Mouse (Mus musculus) activated CD4-positive, CD25-positive, alpha-beta regulatory T cell, adult 4 months (primary cell): ENCODE data around the gene Mctp1. TPM values are rescaled to one million over a fixed set of nuclear protein-coding genes. Genes with fewer than 3 reads are reported as not detected.

Experiments used
- ATAC-seq: one replicate; pipeline ENCODE4 v1.8.0; 2017
- polyA plus RNA-seq, 2 experiments: library from polyadenylated mRNA; unstranded; fragments of 100-300 nt; shearing (Covaris generic); gene quantifications; one replicate each; pipeline ENCODE4 v1.2.1; 2017

Gene Mctp1
- polyA plus RNA-seq, 2 experiments from 2014 or later: 7.9 to 13.6 TPM

DNA sequence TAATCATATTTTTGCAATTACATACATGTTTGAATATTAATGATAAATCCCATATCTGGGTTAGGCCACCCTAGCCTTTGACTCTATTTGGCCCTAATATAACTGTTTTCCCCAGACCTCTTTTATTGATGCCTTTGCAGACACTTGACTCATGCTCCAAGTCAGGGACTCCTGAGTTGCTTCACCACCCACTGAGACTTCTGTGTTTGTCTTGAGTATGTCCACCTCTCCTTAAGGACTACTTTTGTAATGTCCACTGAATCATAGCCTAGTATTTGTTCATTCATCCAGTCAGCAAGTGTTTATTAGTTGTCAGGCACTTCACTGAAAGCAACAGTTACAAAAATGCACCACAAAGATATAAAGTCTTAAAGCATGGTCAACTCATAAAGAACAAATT is 235.8 kb downstream of the Mctp1 start:
- ATAC-seq: no peak

DNA sequence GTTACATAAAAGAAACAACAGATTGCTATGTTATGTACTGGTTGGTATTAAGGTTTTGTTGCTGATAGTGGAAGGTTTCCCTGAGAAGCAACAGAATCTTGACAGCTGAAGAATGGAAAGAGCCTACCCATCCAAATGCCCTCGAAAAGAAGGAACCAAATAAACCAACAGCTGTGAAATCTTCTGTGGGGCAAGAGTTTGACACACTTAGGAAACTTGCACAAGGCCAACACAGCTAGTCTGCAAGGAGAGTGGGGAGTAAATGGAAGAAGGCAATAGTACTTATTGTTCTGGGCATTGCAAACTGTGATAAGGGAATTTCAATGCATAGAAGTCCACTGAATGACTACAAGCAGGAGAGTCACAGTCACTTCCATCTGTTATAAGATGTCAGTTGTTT is 236.2 kb downstream of the Mctp1 start:
- no peak for ATAC-seq

DNA sequence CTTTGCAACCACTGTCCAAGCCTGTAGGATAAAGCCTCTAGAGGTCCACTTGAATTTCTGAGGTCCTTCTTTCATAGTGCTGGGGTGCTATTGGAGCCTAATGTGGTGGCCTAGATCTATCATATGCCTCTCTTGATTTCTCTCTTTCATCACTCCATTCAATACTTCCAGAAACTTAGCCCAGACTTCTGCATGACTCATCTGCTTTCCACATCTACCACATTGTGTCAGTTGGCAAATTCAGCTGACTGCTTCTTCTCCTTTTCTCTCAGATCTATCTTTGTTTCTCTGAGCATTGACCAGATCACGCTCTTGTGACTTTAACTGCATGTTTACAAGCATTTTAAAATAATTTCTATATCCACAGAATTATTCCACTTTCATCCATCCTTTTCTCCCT is 249.4 kb downstream of the Mctp1 start:
- no peak for ATAC-seq

DNA sequence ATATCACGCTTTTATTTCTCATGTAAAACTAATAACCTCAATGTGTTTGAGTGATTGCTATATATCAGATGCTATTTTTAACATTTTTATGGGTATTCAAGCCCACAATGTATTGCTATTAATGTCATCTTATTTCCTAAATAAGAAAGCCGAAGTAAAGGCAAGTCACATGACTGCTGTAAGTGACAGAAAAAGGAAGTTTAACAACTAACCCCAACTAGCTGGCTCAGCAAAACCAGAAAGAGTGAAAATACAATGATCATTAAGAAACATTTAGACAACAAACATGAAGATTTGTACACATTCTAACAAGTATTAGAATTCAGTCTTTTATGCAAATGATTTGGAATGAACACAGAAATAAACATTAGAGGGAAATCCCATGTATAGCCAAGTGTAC is 253.9 kb downstream of the Mctp1 start:
- ATAC-seq: no peak

DNA sequence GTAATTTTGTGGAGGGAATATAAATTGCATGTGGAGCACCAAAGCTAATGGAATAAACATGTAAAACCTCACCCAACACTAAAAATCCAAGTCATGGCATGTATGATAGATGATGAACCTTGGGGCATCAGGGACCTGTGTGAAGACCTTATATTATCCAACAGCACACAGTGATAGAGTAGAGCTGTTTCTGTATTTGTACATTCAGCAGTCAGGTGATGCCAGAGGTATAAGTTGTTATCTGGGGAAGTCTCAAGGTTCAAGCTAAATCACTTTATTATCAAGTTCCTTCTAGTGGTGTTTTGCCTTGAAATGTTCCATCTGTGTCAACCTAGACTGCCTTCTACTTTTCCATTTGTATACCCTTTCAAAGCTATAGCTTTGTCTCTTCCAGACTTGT is 275.2 kb downstream of the Mctp1 start:
- ATAC-seq: no peak

DNA sequence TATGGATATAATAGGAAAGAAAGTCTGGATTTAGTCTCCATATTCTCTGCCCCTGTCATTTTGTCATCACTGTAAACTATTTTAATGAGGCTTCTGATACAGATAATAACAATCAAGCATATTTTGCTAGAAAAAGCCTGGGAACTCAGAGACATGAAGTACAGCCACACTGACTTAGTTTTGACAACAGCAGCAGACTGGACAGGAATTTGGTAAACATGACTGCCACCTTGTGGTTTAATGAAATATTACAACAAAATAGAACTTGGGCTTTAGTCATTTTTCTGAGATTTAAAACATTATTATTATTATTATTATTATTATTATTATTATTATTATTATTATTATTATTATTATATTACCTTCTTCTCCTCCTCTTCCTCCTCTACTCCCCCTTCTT is 297.0 kb downstream of the Mctp1 start:
- peak; percentile 69 for ATAC-seq

DNA sequence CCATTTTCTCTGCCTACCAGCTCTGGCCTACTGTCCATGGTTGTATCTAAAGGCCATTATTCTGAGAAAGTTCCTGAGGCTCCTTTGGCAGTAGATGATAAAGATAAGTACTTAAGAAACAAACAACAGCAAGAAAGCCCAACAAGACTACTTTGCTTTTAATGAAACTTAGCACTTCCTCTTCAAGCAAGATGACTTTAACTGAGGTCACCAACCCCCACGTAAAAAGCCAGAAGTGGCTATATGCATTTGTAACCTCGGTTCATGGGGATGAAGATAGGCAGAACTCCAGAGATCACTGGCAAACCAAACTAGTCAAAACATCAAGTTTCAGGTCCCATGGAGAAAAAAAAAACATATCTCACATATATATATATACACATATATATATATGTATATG is 305.0 kb downstream of the Mctp1 start:
- ATAC-seq: no peak

DNA sequence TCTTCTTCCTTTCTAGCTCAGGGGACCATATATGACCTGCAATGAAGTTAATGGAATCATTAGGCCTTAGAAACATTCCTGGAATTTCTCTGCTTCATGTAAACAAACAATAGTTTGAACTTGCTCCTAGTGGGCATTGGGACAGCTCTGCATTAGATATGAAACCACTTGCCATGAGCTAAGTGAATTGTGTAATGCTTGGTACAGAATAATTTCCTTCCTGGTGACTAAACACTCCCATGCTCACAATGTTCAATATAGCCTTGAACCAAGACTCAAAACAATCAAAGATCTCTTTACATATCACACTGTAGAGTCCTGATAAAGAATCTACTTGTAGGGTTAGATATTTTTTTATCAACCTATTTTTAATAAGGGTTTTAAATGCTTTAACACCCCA is 305.8 kb downstream of the Mctp1 start:
- no peak for ATAC-seq

DNA sequence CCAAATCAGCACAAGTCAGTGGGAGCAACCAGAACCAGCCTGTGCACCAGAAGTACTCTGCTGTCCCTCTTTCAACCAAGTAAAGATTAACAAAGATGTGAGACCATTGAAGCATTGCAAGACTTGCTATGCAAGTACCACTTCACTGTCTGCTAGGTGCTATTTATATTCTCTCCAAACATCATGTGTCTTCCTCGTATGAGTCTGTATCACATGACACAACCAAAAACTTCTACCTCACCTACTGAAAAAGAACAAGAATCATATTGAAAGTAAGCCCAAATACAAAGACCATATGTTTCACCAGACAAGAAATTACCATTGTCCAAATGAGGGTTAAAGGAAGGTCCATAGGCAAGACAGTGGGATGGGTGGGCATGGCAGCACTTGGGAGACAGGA is 306.4 kb downstream of the Mctp1 start:
- ATAC-seq: no peak

DNA sequence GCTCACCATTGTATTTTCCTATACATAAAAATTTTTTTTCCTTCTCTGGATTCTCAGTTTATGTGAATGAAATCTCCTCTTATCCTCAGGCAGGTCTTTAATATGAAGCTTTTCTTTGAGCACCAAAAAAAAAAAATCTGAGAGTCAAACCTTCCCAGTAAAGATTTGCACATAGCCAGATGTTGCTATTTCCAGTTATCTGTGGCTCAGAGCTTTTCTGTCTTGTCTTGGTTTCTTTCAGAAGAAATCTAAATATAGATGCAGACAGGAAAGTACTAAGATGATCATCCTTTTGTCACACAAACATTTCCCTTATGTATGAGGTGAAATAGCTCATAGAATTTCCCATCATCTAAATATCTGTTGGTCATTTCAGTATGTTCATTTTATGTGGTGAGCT is 349.7 kb downstream of the Mctp1 start:
- no peak for ATAC-seq

DNA sequence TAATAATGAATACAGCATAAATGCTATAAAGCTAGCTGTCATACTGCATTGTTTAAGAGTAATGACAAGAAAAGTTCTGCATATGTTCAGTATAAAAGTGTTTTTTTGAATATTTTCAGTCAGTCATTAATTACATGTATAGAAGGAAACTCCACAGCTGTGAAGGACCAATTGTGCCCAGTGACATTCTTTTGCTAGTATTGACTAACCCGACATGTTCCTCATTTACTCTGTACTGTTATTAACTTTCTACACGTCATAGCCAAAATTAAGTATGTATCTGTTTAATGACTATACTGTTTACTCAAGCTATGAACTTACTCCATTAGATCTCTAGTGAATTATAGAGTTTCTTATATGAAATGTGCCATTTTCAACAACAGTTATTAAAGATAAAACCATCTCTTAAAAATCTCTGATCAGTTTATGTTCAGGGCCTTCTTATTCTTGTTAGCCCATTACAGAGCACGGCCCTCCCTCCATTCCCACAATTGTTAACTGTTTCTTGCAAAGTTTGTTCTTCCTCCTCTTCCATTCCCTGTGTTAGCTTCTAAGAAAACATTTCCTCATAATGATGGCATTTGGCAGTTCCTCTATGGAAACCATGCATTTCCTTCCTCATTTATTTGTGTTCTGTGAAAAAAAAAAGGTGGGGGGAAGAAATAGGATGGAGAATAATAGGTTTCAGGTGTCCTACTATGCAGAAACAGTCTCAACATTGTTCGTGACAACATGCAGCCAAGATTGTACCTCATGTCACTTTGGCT is 366.5 kb downstream of the Mctp1 start:
- ATAC-seq: no peak

DNA sequence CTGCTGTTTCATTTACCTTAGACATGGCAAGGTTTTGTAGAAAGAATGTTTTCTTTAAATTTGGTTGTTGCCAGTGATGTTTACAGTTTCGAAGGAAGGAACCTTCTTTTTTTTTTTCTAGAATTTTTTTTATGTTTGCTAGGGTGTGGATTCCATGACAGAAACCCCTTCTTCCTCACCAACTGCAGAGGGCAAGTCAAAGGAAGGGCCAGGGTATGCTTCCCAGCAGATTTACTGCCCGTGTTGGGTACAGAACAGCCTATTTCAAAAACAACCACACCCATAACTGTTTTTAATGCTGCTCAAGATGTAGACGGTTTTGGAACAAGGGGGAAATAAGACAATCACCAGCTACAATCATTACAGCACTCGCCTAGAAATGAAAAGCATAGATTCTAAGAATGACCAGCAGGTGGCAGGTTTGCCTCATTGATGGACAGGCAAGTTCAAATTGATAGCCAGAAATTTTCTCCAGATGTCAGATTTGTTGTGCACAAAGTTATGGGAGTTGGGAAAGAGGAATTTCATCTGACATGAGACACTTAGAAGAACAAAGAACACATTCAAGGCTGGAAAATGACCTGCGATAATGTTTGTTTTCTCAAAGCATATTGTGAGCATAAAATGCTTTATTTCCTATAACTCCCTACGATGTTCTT is 375.6 kb downstream of the Mctp1 start:
- ATAC-seq: no peak

DNA sequence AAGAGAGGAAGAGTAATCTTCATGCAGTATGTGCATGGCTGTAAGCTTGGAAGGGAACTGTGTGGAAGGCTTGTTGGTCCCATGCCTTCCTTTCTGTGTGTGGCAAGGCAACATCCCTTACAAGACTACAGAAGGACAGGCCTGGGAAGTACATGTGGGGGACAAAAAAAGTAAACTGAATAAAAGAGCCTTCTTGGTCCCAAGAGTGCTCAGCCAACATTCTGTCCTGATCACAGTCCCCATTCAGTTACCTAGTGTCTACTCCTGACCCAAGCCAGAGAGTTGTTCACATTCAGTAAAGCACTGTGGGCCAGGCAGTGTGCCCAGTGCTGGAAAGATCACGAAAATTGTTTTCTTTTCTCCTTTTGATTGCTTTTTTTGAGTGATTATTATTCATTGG is 415.3 kb downstream of the Mctp1 start:
- ATAC-seq: no peak

DNA sequence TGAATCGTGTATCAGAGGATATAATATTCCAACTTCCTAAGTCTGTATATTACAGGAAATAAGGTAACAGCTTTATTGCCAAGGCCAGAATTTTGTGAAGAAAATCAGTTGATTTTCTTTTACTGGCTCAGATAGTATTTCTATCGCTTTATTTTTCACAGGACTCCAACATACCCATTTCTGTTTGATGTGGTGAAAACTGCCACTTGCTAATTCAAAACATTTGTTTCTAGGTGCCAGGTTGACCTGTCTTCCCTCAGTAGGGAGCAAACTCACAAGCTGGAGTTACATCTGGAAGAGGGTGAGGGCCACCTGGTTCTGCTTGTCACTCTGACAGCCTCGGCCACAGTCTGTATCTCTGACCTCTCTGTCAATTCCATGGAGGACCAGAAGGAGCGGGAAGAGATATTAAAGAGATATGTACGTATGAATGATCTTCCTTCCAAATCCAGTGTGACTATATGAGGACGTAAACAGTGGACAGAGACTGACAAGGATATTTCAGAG is 416.8 kb downstream of the Mctp1 start:
- no peak for ATAC-seq

DNA sequence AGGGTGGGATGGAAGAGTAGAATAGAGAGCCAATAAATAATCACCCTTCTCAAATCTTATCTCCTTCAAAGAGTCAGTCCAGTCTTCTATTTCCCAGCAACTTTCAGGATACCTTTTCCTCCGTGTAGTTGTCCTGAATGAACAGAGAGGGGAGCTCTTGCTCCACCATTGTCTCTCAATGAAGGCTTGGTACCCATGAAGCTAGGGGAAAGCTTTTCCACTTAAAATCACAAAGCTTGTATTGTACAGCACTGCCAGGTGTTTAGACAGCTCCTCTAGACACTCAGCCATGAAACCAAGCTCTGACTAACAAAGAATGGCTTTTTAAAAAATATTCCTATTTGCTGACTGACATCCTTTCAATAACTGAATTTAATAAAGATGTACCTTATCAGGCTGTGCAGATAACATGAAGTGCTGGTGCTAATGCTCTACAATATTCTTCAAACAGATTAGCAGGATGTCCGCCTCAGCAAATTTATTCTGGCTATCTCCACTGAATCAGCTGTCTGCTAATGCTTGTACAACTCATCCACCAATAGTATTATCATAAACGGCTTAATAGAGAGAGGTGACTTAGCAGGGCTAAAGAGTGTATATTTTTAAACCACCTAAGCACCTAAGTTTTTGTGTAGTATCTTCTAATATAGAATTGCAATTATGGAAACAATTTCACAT is 417.9 kb downstream of the Mctp1 start:
- ATAC-seq: no peak

DNA sequence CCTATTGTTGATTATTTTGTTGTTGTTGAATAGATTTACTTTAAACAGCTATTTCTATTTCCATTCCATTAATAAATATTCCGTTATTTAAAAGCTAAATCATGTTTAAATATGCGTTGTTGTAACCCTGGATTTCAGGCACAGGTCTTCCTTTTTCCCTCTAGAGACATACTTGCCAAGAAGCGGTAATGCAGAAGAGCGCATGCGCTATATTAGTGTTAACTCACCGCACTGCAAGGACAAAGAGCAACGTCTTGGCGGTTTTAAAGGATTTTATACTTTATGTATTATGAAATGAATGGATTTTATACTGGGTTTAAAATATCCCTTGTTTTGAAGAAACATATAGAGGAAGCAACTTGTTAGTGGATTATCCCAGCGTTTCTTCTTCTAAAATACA is 418.6 kb downstream of the Mctp1 start:
- no peak for ATAC-seq

DNA sequence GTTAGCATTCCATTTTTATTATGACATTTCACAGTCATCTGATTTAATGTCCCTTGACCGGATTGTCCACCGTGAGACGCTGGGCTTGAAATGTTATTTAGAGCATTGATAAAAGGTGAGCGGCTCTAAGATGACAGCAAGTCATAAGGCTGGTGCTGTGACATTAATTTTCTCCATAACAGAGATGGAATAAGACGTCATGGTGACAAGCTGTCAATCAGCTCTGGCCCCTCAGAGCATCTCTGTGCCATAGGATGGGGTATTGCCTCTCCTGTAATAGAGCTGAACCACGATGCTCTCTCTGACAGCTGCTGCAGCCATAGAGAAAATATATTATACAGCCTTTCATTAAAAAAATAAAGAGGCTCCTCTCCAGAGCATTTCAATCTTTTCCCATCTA is 419.5 kb downstream of the Mctp1 start:
- ATAC-seq: no peak

DNA sequence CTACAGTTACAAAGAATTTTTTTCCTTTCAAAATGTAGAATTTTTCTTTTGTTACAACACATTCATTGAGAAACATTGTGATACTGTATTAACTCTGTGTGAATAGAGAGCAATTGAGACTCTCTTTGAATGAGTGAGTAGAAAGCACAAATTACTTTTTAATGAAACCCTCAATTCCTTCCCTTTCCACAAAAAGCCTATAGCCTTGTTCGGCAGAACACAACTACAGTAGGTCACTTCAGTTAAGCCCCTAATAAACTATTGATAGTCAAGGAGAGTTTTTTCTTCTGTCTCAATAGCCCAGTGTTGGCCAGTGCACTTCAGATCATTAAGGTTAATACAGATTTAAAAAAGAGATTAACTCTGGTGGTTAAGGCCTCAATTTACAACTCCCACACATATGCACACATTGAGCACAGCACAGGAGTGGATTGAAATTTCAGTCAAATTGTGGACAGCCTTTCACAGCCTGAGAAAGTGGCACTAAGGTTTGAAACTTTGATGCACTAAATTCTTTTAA is 424.6 kb downstream of the Mctp1 start:
- no peak for ATAC-seq

DNA sequence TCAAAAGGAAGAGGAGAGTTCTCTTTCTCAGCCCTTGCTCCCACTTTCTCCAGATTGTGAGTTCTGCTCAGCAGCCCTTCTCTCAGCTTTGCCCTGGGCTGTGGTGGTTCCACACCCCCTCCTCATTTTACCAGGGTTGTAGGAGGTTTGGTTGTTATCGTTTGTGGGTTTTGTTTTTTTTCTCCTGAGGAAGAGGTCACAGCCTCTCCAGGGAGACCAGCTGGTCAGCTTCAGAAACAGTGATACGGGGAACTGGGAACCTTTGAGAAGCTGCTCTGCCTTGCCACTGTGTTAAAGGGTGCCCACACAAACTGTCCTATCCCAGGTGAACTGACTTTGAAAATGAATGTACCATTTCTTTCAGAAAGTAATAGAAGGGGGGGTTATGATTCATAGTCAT is 425.5 kb downstream of the Mctp1 start:
- ATAC-seq: no peak

DNA sequence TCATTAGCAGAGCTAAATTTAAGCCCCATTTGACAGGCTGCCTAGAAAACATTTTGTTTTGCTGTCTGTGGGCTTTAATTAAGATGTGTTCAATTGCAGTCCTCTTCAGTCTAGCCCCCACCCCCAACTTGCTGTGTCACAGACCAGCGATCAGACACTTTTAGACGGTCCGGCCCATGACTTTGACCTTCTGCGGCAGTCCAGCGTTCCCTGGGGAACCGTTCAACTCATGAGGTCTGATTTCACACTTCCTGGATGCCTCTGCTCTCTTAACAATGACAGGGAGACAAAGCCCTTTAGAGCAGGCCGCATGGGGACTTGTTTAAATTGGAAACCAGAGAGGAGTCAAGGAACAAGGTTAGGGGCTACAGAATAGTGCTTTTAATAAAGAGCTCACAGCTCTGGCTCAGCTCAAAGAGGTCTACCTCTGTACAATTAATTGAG is 426.2 kb downstream of the Mctp1 start:
- ATAC-seq: no peak

DNA sequence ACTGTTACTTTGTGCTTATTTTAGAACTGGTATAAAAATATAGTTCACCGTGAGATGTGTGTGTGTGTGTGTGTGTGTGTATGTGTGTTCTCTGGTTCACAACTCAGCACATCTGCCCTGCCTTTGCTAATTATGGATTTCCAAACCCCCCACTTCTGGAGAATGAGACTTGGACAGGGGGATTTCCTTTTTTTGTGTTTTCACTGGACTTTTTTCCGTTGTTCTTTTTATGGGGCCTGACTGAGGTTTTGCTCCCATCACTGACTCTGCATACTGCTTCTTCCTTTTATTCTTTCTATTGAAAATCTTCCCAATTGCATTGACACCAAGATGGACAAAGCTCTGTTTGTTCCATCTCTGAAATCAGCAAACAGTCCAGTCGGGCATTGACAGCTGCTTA is 438.7 kb downstream of the Mctp1 start:
- ATAC-seq: no peak

DNA sequence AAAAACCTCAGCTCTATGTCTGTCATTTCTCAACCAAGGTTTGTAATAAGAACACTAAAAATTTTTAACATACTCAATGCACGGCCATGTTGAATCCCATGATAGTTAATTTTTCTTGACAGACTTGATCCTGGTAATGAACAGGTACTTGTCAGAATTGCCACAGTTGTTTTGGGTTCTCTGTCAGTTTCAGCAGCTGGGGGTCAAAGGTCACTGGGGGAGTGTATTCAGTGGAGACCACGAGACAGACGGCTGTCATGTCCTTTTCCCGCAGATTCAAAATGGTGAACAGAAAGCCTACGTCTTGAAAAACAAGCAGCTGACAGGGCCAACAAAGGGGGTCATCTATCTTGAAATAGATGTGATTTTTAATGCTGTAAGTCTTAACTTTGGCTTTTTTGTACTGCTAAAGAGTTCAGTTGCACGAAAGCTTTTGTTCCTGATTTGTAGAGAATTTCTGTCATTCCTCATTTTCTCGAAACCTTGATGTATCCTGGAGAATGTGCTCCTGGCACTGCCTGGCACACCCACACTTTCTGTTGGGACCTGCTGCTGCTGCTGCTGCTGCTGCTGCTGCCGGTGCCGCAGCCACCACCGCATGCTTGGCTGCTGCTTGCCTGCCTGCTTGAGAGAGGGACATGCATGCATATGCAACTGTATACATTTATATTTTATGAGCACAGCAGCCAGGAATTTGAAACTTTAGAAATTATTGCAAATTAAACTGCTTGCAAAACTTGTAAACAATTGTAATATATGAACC is 440.8 kb downstream of the Mctp1 start:
- no peak for ATAC-seq

DNA sequence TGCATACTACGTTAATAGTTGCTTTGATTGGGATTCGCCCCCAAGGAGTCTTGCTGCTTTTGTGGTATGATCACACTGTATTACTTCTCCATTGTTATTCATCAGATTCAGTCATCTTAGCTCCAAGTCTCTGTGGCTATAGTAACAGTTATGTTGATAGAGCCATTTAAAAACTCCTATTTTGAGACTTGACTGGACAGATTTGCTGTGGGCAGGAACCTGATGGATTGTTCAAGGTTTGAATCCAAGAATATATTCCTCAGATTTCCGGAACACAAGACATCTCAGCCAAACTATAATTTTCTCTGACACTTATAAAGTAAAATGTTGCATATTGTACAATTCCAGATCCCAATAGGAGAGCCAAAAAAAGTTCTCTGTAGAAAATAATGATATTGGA is 443.4 kb downstream of the Mctp1 start:
- ATAC-seq: no peak
